Mouse (Mus musculus): Measurements from ENCODE around the gene Olfr221.

Gene Olfr221

GRCm38 (mm10) chr14:52019590-52020340 lies 22.5 kb downstream of the Olfr221 start:
- peak; percentile 96 to 97 for DNase-seq (ENCODE audit: low spot score in 2 of 2)

GRCm38 (mm10) chr14:52019051-52019589 lies 23.1 kb downstream of the Olfr221 start:
- no peak for DNase-seq (ENCODE audit: low spot score in 2 of 2)

- peak in 1 of 2 experiments; percentile 61 for DNase-seq (ENCODE audit: low spot score in 2 of 2)
Measured at GRCm38 (mm10) chr14:52018248-52019050, 23.8 kb downstream of the Olfr221 start.

GRCm38 (mm10) chr14:52017662-52018061 lies 24.6 kb downstream of the Olfr221 start:
- peak in 1 of 2 experiments; percentile 56 for DNase-seq (ENCODE audit: low spot score in 2 of 2)

- DNase-seq (ENCODE audit: low spot score in 2 of 2), result peak in 1 of 2 experiments; percentile 59
Measured at GRCm38 (mm10) chr14:52016625-52017405, 25.4 kb downstream of the Olfr221 start.

GRCm38 (mm10) chr14:52015445-52016100 lies 26.7 kb downstream of the Olfr221 start, which contains the start of gene Tmem253:
Gene Tmem253, plus strand, starts transcription at chr14:52015658.
- DNase-seq (ENCODE audit: low spot score in 2 of 2), result peak in 1 of 2 experiments; percentile 55

GRCm38 (mm10) chr14:52014761-52015311 lies 27.4 kb downstream of the Olfr221 start:
- peak in 1 of 2 experiments; percentile 65 for DNase-seq (ENCODE audit: low spot score in 2 of 2)

- no peak for DNase-seq (ENCODE audit: low spot score in 2 of 2)
Measured at GRCm38 (mm10) chr14:52014271-52014760, 27.9 kb downstream of the Olfr221 start.

- peak in 1 of 2 experiments; percentile 66 for DNase-seq (ENCODE audit: low spot score in 2 of 2)
Measured at GRCm38 (mm10) chr14:52013771-52014219, 28.5 kb downstream of the Olfr221 start.

GRCm38 (mm10) chr14:52013021-52013610 lies 29.1 kb downstream of the Olfr221 start:
- no peak for DNase-seq (ENCODE audit: low spot score in 2 of 2)

GRCm38 (mm10) chr14:52012553-52012952 lies 29.7 kb downstream of the Olfr221 start:
- DNase-seq (ENCODE audit: low spot score in 2 of 2), result no peak

- no peak for DNase-seq (ENCODE audit: low spot score in 2 of 2)
Measured at GRCm38 (mm10) chr14:52012085-52012484, 30.2 kb downstream of the Olfr221 start.

- DNase-seq (ENCODE audit: low spot score in 2 of 2), result no peak
Measured at GRCm38 (mm10) chr14:52011683-52012082, 30.6 kb downstream of the Olfr221 start.

GRCm38 (mm10) chr14:52010446-52011111 lies 31.7 kb downstream of the Olfr221 start:
- peak in 1 of 2 experiments; percentile 56 for DNase-seq (ENCODE audit: low spot score in 2 of 2)

- DNase-seq (ENCODE audit: low spot score in 2 of 2), result peak in 1 of 2 experiments; percentile 52
Measured at GRCm38 (mm10) chr14:52009841-52010240, 32.4 kb downstream of the Olfr221 start.

GRCm38 (mm10) chr14:52009361-52009760 lies 32.9 kb downstream of the Olfr221 start:
- DNase-seq (ENCODE audit: low spot score in 2 of 2), result peak in 1 of 2 experiments; percentile 61

- DNase-seq (ENCODE audit: low spot score in 2 of 2), result peak; percentile 90 to 98
Measured at GRCm38 (mm10) chr14:52008321-52009203, 33.7 kb downstream of the Olfr221 start.

- no peak for DNase-seq (ENCODE audit: low spot score in 2 of 2)
Measured at GRCm38 (mm10) chr14:52006771-52007170, 35.5 kb downstream of the Olfr221 start.
